ENCODE assay signal across 12 mouse cellular contexts in the genomic region with DNA sequence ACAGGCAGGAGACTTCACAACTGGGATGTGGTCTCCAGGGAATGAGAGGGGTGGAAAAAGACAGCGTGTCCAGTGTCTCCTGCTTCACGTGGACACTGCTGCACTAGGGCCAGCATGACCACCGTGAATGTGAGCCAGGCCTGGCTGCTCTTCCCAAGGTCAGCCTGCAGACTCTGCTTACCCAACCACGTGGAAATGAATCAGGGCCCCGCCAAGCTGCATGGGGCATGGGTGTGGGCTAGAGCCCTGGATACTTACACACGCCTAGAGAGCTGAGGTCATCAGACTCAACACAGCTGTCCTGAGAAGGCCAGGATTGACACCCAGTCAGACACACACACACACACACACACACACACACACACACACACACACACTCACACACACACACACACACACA.
DNase-seq lines count a peak whose midpoint lies in the region; ATAC-seq and TF ChIP-seq lines count a peak whose summit lies in the region.
"Had no signal": no experiment of that assay in that cellular context is flagged by ENCODE, and none has a peak within 500 bp of the region (broad histone marks: within the 10 kb centered on the region; RNA-seq: fewer than 3 reads in every experiment).

No protein-coding gene starts in this region.

- 66% methylated on average over 6 of the region's 6 CpGs for WGBS in hindbrain, embryonic 14.5 days
- 66% methylated on average over 6 of the region's 6 CpGs for WGBS in liver, embryonic 11.5 days

- no peak overlapping the region for H3K9ac ChIP-seq in hindbrain, embryonic 14.5 days
- no peak overlapping the region for H3K9ac ChIP-seq in liver, embryonic 11.5 days (ENCODE audit: low read depth, low read length)
- H3K9ac ChIP-seq: midbrain, embryonic 13.5 days had no signal

- no peaks in the 10 kb centered on the region for H3K36me3 ChIP-seq in hindbrain, embryonic 14.5 days (replicated peaks; ENCODE audit: control insufficient read depth, insufficient read depth)
- no peaks in the 10 kb centered on the region for H3K36me3 ChIP-seq in liver, embryonic 11.5 days (ENCODE audit: control insufficient read depth, insufficient read depth, low read length)
- H3K36me3 ChIP-seq: G1E; midbrain, embryonic 13.5 days had no signal

- intact Hi-C loops in heart, postnatal 14 days (cut with DNase I): no loop called here

- no peak for TF ChIP-seq CTCF in embryonic fibroblast, embryonic 13.5 days (IDR thresholded peaks at IDR 0.05; ENCODE audit: borderline replicate concordance, insufficient read depth, low read length)

- H3K4me3 ChIP-seq in embryonic fibroblast, embryonic 13.5 days (ENCODE audit: insufficient read depth, low read length): no peak overlapping the region
- no peak overlapping the region for H3K4me3 ChIP-seq in hindbrain, embryonic 14.5 days (replicated peaks; ENCODE audit: low read length)
- no peak overlapping the region for H3K4me3 ChIP-seq in liver, embryonic 11.5 days (ENCODE audit: low read depth, low read length)
- H3K4me3 ChIP-seq: midbrain, embryonic 13.5 days had no signal

- H3K4me2 ChIP-seq in hindbrain, embryonic 14.5 days (replicated peaks): no peak overlapping the region
- no peak overlapping the region for H3K4me2 ChIP-seq in liver, embryonic 11.5 days
- H3K4me2 ChIP-seq: midbrain, embryonic 13.5 days had no signal

- ATAC-seq in hindbrain, embryonic 14.5 days (ENCODE audit: low FRiP score): no peak
- no peak for ATAC-seq in liver, embryonic 11.5 days (replicated peaks; ENCODE audit: low FRiP score)
- ATAC-seq: hindbrain, embryonic 16.5 days; midbrain, embryonic 13.5 days had no signal

- H3K9me3 ChIP-seq in hindbrain, embryonic 14.5 days (ENCODE audit: control insufficient read depth, low read length): no peaks in the 10 kb centered on the region
- no peaks in the 10 kb centered on the region for H3K9me3 ChIP-seq in liver, embryonic 11.5 days (ENCODE audit: control insufficient read depth, low read length)
- H3K9me3 ChIP-seq: G1E; midbrain, embryonic 13.5 days had no signal

- peak; percentile 13 for DNase-seq in retina, postnatal 1 day
- DNase-seq in retina, embryonic 14.5 days (ENCODE audit: low spot score): no peak
- DNase-seq in heart, postnatal 14 days: peak; percentile 66 to 70
- peak; percentile 40 to 62 for DNase-seq in urinary bladder, postnatal 36 days (ENCODE audit: low spot score in 2 of 2)
- DNase-seq in hindbrain, embryonic 14.5 days (ENCODE audit: low spot score): no peak
- no peak for DNase-seq in liver, embryonic 11.5 days (ENCODE audit: low spot score)
- no peak for DNase-seq in yolk sac, embryonic 10.5 days (ENCODE audit: low spot score)
- DNase-seq: cerebellum, adult 11 months had no signal

- 0 out of 2 replicates have a peak, but pooled peaks have one; percentile 9 for TF ChIP-seq POLR2A in embryonic fibroblast, embryonic 13.5 days (IDR thresholded peaks at IDR 0.05; ENCODE audit: low read depth, low read length)

- H3K4me1 ChIP-seq in embryonic fibroblast, embryonic 13.5 days (ENCODE audit: control insufficient read depth, insufficient read depth, low read length): no peaks in the 10 kb centered on the region
- no peaks in the 10 kb centered on the region for H3K4me1 ChIP-seq in hindbrain, embryonic 14.5 days (replicated peaks; ENCODE audit: control insufficient read depth, insufficient read depth, low read length)
- no peaks in the 10 kb centered on the region for H3K4me1 ChIP-seq in liver, embryonic 11.5 days (replicated peaks; ENCODE audit: control insufficient read depth, insufficient read depth, low read length)
- H3K4me1 ChIP-seq: midbrain, embryonic 13.5 days had no signal

- no peaks in the 10 kb centered on the region for H3K27me3 ChIP-seq in hindbrain, embryonic 14.5 days (ENCODE audit: control insufficient read depth, insufficient read depth, low read length)
- no peaks in the 10 kb centered on the region for H3K27me3 ChIP-seq in liver, embryonic 11.5 days (replicated peaks; ENCODE audit: control insufficient read depth, insufficient read depth, low read length)
- H3K27me3 ChIP-seq: midbrain, embryonic 13.5 days had no signal

- no peak overlapping the region for H3K27ac ChIP-seq in embryonic fibroblast, embryonic 13.5 days (ENCODE audit: insufficient read depth, low read length)
- no peak overlapping the region for H3K27ac ChIP-seq in hindbrain, embryonic 14.5 days
- H3K27ac ChIP-seq in liver, embryonic 11.5 days (ENCODE audit: low read depth, low read length): no peak overlapping the region
- H3K27ac ChIP-seq: midbrain, embryonic 13.5 days had no signal

Comparison
In these comparisons a context has a peak if more than half of its experiments do, and no peak if none do; other contexts are left out.
1. DNase-seq: peak in retina, postnatal 1 day (single experiment), heart, postnatal 14 days (2 of 2) and urinary bladder, postnatal 36 days (2 of 2); none in retina, embryonic 14.5 days (single experiment), hindbrain, embryonic 14.5 days (single experiment), liver, embryonic 11.5 days (single experiment) and yolk sac, embryonic 10.5 days (single experiment).